Mouse (Mus musculus): ENCODE measurements around the gene Clmp.

- TF ChIP-seq POLR2A (IDR thresholded peaks at IDR 0.05; ENCODE audit: insufficient read length, low read depth) (no peak), E2F4 (IDR thresholded peaks at IDR 0.05; ENCODE audit: insufficient read depth) (no peak), SRF (IDR thresholded peaks at IDR 0.05; ENCODE audit: control insufficient read depth, insufficient read length, low read depth) (no peak), TCF12 (IDR thresholded peaks at IDR 0.05; ENCODE audit: insufficient read depth, poor library complexity, severe bottlenecking) (no peak)
Observed at GRCm38 (mm10) chr9:40805263-40805662, 119.5 kb downstream of the Clmp start.

Measured in myocyte (in vitro differentiated cells).